Mouse (Mus musculus): ENCODE results near the gene Fuca1. TPM values are rescaled to one million over a fixed set of nuclear protein-coding genes. Genes with fewer than 3 reads are reported as not detected.

The Fuca1 gene
- total and polyA plus RNA-seq, 3 experiments = 32.6 to 77.6 (median 66.5) TPM

- Histone ChIP-seq H3K9ac (ENCODE audit: insufficient read depth, low read depth) (no peak overlapping the region), H3K9me3 (replicated peaks; ENCODE audit: low read length) (no peaks in the 10 kb centered on the region), H3K4me2 (ENCODE audit: insufficient read depth, low read depth, poor library complexity, severe bottlenecking) (no peak overlapping the region), H3K79me2 (replicated peaks; ENCODE audit: control insufficient read depth, extremely low read depth, insufficient read depth, poor library complexity, severe bottlenecking) (peaks cover 17% of the 10 kb centered on the region), H3K4me1 (ENCODE audit: control insufficient read depth in 1 of 2, insufficient read depth in 2 of 2) (peaks cover 12 to 32% of the 10 kb centered on the region in 2 experiments), H3K36me3 (replicated peaks in 1 of 2; ENCODE audit: control insufficient read depth in 1 of 2, insufficient read depth in 1 of 2, low read length in 1 of 2) (peaks cover 46 to 59% of the 10 kb centered on the region in 2 experiments), H3K27ac (ENCODE audit: insufficient read depth, low read depth) (no peak overlapping the region), H3K27me3 (replicated peaks) (no peaks in the 10 kb centered on the region), H3K4me3 (replicated peaks in 1 of 3; ENCODE audit: low read depth in 2 of 3, low read length in 2 of 3, poor library complexity in 1 of 3) (no peak overlapping the region)
- no peak for DNase-seq (ENCODE audit: extremely low read depth)
- in situ Hi-C loops (cut with MboI; ENCODE audit: low pct_ligation_motif_present, low pct_unique_long_range_greater_than_20kb, low sequenced_read_pairs) (no loop called here), dilution Hi-C loops (cut with MboI; ENCODE audit: extremely low pct_ligation_motif_present, extremely low pct_unique_long_range_greater_than_20kb, low sequenced_read_pairs) (no loop called here)
- no peak for TF ChIP-seq ETS1 (conservative IDR thresholded peaks at IDR 0.05; ENCODE audit: low read depth, low read length)
- no peak for TF ChIP-seq TBP (conservative IDR thresholded peaks at IDR 0.05; ENCODE audit: low read depth, low read length)
- TF ChIP-seq MAZ (IDR thresholded peaks at IDR 0.05; ENCODE audit: low read depth, low read length) = no peak
- TF ChIP-seq ZC3H11A (IDR thresholded peaks at IDR 0.05; ENCODE audit: low read depth, low read length) = no peak
- no peak for TF ChIP-seq SIN3A (IDR thresholded peaks at IDR 0.05; ENCODE audit: low read length)
- TF ChIP-seq POLR2AphosphoS2 (IDR thresholded peaks at IDR 0.05; ENCODE audit: low read depth, low read length) = no peak
- no peak for TF ChIP-seq NRF1 (IDR thresholded peaks at IDR 0.05; ENCODE audit: low read depth, low read length)
- no peak for TF ChIP-seq ZNF384 (IDR thresholded peaks at IDR 0.05; ENCODE audit: low read depth, low read length)
- TF ChIP-seq NELFE (IDR thresholded peaks at IDR 0.05; ENCODE audit: low read depth, low read length) = no peak
- no peak for TF ChIP-seq GABPA (IDR thresholded peaks at IDR 0.05; ENCODE audit: insufficient replicate concordance, low read depth, low read length)
- TF ChIP-seq MAFK (IDR thresholded peaks at IDR 0.05; ENCODE audit: insufficient replicate concordance, low read length) = no peak
- TF ChIP-seq KAT2A (IDR thresholded peaks at IDR 0.05; ENCODE audit: insufficient replicate concordance, low read length) = no peak
- TF ChIP-seq JUN (IDR thresholded peaks at IDR 0.05; ENCODE audit: insufficient read depth, low read depth, low read length) = no peak
- no peak for TF ChIP-seq E2F4 (IDR thresholded peaks at IDR 0.05; ENCODE audit: insufficient replicate concordance, low read depth, low read length)
- no peak for TF ChIP-seq RCOR1 (conservative IDR thresholded peaks at IDR 0.05; ENCODE audit: low read depth, low read length)
- TF ChIP-seq MAX (IDR thresholded peaks at IDR 0.05; ENCODE audit: low read length) = no peak
- TF ChIP-seq JUND (conservative IDR thresholded peaks at IDR 0.05; ENCODE audit: low read depth, low read length) = no peak
Observed at GRCm38 (mm10) chr4:135968271-135968869, 47.8 kb downstream of the Fuca1 start.

- H3K79me2 ChIP-seq (replicated peaks; ENCODE audit: control insufficient read depth, extremely low read depth, insufficient read depth, poor library complexity, severe bottlenecking) = peaks cover 17% of the 10 kb centered on the region
- no peaks in the 10 kb centered on the region for H3K9me3 ChIP-seq (replicated peaks; ENCODE audit: low read length)
- in situ Hi-C loops (cut with MboI; ENCODE audit: low pct_ligation_motif_present, low pct_unique_long_range_greater_than_20kb, low sequenced_read_pairs) = no loop called here
- no peak for TF ChIP-seq ZNF384 (IDR thresholded peaks at IDR 0.05; ENCODE audit: low read depth, low read length)
- no peak for TF ChIP-seq POLR2A (IDR thresholded peaks at IDR 0.05; ENCODE audit: low read depth, low read length)
- no peak for TF ChIP-seq PAX5 (IDR thresholded peaks at IDR 0.05; ENCODE audit: low read length)
- no peak for TF ChIP-seq MAZ (IDR thresholded peaks at IDR 0.05; ENCODE audit: low read depth, low read length)
- TF ChIP-seq MAFK (IDR thresholded peaks at IDR 0.05; ENCODE audit: insufficient replicate concordance, low read length) = no peak
- TF ChIP-seq ZKSCAN1 (IDR thresholded peaks at IDR 0.05; ENCODE audit: borderline replicate concordance, low read depth, low read length) = no peak
- H3K27me3 ChIP-seq (replicated peaks) = no peaks in the 10 kb centered on the region
- H3K4me1 ChIP-seq (ENCODE audit: control insufficient read depth in 1 of 2, insufficient read depth in 2 of 2) = peaks cover 12 to 37% of the 10 kb centered on the region in 2 experiments
- peaks cover 46 to 64% of the 10 kb centered on the region in 2 experiments for H3K36me3 ChIP-seq (replicated peaks in 1 of 2; ENCODE audit: control insufficient read depth in 1 of 2, insufficient read depth in 1 of 2, low read length in 1 of 2)
- no peak overlapping the region for H3K9ac ChIP-seq (ENCODE audit: insufficient read depth, low read depth)
- no peak overlapping the region for H3K27ac ChIP-seq (ENCODE audit: insufficient read depth, low read depth)
- DNase-seq (ENCODE audit: extremely low read depth) = no peak
- H3K4me3 ChIP-seq (replicated peaks in 1 of 3; ENCODE audit: low read depth in 2 of 3, low read length in 2 of 3, poor library complexity in 1 of 3) = no peak overlapping the region
- dilution Hi-C loops (cut with MboI; ENCODE audit: extremely low pct_ligation_motif_present, extremely low pct_unique_long_range_greater_than_20kb, low sequenced_read_pairs) = no loop called here
- H3K4me2 ChIP-seq (ENCODE audit: insufficient read depth, low read depth, poor library complexity, severe bottlenecking) = no peak overlapping the region
Observed at GRCm38 (mm10) chr4:135969070-135969750, 48.7 kb downstream of the Fuca1 start.

Measured in CH12.LX (cell line).